Mouse (Mus musculus): ENCODE measurements around the gene Dnali1.

The Dnali1 gene

GRCm38 (mm10) chr4:125065517-125066307 is at the start of gene Dnali1:
Gene Dnali1, minus strand, starts transcription at chr4:125065703.
- peak; percentile 80 for DNase-seq (ENCODE audit: low spot score)

DNA sequence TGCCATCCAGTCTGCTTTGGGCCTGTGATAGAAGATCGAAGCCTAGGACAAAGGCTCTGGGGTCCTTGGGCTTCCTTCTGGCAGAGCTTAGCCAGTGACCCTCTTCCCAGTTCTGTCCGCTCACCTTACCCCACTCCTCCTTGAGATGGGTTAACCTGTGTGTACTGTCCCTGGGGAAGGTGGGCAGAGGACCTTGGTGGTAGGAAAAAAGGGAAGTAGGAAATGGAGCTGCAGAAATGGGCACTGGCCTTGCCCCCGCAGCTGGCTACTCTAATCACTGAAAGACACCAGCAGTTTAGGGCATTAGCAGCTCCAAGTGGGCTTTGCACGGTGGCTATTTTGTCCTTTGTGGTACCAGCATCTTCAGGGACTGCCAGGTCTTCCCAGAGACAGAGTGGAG is 49.6 kb upstream of the Dnali1 start:
- peak; percentile 38 for DNase-seq (ENCODE audit: low spot score)

- peak; percentile 92 for DNase-seq (ENCODE audit: low spot score)
Measured at GRCm38 (mm10) chr4:125114638-125115037, 49.1 kb upstream of the Dnali1 start.

DNA sequence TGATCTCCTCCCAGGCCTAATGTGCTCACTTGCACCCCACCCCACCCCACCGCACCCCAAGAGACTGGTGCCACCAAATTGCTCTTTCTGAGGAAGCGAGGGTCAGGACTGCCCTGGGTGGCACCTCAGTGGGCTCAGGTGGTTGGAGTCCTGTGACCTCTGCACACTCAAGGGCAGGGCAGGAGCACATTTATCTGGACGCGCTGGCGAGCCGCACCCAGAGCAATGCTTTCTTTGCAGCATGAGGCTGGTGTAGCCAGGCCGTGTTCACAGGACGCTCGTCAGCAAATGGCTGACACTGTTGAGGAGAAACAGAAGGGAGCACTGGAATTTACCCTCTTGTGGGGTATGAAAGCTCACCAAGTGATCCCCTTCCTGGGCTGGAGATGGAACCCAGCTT is 39.9 kb upstream of the Dnali1 start:
- DNase-seq (ENCODE audit: low spot score): no peak

DNA sequence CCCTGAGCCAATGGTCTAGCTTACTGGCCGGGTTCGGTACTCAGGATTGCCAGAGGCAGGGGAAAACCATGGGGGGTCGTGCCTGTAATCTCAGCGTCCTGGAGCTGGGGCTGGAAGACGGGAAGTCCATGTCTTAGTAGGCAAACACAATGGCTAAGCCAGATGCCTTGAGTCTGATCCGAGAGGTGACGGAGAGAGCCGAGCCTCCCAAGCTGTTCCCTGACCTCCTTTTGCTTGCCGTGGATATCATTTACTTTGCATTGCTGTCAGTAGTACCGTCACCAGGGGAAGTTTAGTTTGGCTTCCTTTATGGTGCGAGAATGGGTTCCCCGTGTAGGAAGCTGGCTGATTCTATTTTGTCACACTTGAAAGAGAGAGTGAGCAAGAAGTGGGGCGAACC is 35.8 kb upstream of the Dnali1 start:
- no peak for DNase-seq (ENCODE audit: low spot score)

GRCm38 (mm10) chr4:125099458-125099857 is 34.0 kb upstream of the Dnali1 start:
- peak; percentile 93 for DNase-seq (ENCODE audit: low spot score)

GRCm38 (mm10) chr4:125097412-125097811 is 31.9 kb upstream of the Dnali1 start:
- no peak for DNase-seq (ENCODE audit: low spot score)

DNA sequence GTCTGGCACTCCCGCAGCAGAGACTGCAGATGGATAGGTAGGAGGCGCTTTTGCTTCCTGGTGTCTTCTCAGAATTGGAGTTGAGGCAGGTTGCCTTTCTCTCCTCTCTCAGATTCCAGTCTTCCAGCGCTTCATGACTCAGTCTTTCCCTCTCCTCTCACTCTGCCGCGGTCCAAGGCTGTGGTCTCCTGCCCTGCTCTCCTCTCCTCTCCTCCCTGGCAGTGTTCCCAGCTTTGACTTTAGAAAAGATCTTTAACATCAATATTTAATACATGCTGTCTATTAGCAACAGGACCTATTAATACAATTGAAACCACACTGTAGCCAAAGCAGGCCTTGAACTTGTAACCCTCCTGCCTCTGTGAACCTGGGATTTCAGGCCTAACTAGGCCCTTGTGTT is 30.6 kb upstream of the Dnali1 start:
- DNase-seq (ENCODE audit: low spot score): no peak

DNA sequence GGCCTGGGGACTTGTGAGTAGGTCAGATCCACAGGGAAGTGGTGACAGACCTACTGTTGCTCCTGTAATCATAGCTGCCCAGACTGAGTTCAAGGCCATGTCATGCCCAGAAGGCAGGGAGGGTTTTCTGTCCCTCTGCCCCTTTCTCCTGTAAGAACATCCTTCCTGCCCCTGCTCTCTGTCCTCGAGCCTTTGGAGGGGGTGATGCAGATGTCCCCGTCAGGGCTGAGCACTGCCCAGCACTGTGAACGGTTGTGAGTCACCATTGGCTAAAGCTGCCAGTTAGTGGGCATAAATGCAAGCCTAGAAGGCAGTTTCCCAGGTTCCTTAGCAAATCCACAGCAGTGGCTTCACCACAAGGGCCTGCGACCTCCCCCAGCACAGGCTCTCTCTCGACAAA is 27.5 kb upstream of the Dnali1 start:
- DNase-seq (ENCODE audit: low spot score): no peak

- DNase-seq (ENCODE audit: low spot score): peak; percentile 86
Measured at GRCm38 (mm10) chr4:125085346-125085841, 19.9 kb upstream of the Dnali1 start.

- peak; percentile 95 for DNase-seq (ENCODE audit: low spot score)
Measured at GRCm38 (mm10) chr4:125084403-125085345, 19.2 kb upstream of the Dnali1 start, which contains the start of gene Meaf6. Gene Meaf6, plus strand, starts transcription at chr4:125085134.

DNA sequence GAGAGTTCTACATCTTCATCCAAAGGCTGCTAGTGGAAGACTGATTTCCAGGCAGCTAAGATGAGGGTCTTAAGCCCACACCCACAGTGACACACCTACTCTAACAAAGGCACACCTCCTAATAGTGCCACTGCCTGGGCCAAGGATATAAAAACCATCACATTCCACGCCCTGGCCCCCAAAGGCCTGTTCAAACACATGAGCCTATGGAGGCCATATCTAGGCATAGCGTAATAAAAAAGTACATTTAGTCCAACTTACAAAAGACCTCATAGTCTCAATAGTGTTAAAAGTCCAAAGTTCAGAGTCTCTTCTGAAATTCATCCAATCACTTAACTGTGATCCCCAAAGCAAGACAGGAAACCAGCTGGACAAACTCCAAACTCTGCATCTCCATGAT is 13.2 kb upstream of the Dnali1 start:
- no peak for DNase-seq (ENCODE audit: low spot score)

DNA sequence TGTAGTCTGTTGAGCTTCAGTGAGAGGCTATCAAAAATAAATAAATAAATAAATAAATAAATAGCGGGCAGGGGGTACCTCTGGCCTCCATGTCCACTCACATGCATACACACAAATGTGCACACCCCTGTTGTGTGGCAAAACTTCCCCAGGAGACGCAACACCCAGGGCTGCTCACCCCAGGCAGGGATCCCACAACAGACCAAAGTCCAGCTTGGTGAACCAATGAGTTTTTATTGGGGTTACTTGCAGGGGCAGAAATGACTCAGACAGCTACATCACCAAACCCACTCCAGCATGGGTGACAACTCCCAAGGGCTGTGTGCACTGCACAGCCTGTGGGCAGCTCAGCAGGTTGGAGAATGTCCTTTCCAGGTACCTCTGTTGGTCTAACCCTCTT is 12.2 kb upstream of the Dnali1 start:
- DNase-seq (ENCODE audit: low spot score): no peak

DNA sequence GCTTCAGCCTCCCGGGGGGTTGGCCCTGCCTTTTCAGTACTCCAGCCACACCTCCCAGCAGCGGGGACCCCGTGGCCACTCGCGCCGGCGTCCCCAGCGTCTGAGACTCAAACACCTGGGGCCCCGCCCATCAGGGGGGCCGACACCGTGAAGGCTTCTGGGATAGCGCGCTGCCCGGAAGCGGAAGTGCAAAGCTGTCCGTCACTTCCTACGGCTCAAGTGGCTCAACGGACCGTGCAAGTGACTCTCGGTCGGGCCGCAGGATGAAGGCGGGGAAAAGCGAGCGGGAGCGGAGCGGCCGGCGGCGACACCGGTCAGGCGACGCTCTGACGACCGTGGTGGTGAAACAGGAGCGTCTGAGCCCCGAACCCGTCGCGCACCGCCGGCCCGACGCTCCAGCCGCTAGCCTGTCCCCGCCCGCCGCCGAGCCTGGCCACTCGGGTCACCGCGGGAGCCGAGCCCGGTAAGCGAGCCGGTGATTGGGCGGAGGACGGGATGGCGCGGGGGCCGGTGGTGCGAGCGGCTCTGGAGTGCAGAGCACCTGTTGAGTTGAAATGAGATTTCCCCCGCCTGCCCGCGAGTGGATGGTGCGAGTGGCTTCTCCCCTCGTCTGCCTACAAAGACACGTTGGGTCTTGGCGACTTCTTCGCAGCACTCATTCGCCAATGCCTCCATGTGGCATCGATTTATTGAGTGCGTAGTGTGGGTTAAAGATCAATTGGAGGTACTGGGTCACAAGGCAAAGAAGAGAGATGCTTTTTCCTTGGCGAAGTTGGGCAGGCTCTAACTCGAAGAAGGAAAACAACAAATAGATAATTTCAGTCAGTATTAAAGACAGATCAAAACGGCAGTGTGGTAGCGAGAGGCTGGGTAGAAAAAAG is 1.2 kb upstream of the Dnali1 start, which contains the start of gene Snip1:
Gene Snip1, plus strand, starts transcription at position 183 of the 881 bp plus-strand sequence.
- DNase-seq (ENCODE audit: low spot score): peak; percentile 95

DNA sequence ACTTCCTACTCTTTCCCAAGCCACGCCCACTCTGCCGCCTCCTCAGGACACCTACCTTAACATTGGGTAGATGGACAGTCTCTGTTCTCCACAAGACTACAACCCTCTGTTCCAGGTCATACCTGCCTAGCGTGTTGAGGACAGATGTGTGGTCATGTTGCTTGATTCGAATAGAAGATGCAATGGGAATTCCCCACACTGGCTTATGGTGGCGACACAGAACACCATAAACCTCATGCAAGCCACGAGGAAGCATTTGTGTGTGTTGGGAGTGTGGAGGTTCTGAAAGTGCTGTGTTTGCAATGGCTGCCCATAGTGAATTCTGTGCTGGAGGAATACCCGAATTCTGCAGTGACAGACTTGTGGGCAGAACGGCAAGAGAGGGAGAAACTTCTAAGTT is 1.7 kb downstream of the Dnali1 start:
- no peak for DNase-seq (ENCODE audit: low spot score)

- peak; percentile 79 for DNase-seq (ENCODE audit: low spot score)
Measured at GRCm38 (mm10) chr4:125059025-125059424, 6.5 kb downstream of the Dnali1 start.

DNA sequence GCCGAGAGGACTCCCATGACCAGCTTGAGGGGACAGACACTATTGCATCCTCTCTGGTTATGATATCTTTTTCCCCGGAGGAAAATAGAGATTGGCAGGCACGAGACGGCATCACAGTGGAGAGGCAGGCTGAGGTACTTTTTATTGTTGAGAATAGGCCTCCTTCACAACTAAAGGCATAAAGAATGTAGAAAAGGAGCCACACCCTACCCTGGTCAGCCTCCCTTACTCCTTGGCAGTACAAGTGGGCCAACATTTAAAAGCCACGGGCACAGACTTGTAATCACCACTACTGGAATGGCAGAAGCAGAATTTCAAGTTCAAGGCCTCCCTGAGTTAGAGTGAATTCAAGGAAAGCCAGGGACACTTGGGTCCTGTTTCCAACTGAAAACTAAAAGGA is 7.5 kb downstream of the Dnali1 start:
- no peak for DNase-seq (ENCODE audit: low spot score)

DNA sequence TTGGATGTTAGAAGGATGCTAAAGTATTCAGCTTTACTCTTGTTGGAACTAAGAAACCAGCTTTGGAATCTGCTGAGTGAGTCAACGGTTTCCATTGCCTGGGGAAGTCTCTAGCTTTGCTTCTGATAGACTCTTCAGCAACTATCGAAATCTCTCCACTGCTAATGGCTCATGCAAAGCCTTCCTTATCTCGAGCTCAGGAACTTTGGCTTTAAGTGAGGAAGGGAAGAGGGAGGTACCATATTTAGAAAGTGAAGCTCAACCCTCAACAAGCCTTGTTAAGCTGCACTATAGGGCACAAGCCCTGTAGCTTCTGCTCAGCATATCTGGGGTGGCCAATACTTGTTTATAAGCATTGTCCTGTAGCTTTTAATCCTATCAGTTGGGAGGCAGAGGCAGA is 8.2 kb downstream of the Dnali1 start:
- no peak for DNase-seq (ENCODE audit: low spot score)

DNA sequence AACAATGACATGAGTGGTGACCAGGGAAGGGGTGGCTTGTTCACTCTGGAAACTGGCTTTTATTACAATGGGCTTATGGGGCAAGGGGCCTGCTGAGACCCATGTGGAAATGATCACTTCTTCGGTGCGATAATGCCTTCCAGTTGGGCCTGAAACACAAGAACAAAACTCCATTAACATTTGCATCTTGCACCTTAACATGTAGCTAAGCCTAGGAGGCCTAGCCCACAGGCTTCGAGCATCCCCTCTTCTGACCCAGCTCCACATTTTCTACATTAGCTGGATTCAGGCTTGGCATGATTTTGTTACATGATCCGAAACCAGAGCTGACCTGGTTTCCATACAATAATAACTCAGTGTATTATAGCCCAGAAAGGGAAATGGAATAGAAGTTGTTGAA is 9.0 kb downstream of the Dnali1 start:
- DNase-seq (ENCODE audit: low spot score): no peak

GRCm38 (mm10) chr4:125055385-125055784 is 10.1 kb downstream of the Dnali1 start:
- DNase-seq (ENCODE audit: low spot score): no peak

DNA sequence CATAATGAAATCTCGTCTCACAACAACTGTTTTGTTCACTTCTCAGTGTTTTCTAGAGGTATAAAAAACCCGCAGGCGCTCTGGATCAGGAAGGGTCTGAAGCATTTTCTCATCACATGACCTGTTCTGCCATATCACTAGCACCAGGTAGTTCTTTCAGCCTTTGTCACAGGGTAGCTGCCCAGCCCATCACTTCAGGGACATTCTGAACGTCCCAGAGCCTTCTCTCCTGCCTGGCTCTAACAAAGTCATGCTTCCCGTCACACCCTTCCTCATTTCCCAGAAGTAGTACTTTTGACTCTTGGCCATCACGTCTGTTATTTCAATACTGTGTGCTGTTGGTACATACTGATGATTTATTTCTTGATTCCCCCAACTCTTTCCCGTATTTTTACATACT is 21.0 kb downstream of the Dnali1 start:
- no peak for DNase-seq (ENCODE audit: low spot score)

DNA sequence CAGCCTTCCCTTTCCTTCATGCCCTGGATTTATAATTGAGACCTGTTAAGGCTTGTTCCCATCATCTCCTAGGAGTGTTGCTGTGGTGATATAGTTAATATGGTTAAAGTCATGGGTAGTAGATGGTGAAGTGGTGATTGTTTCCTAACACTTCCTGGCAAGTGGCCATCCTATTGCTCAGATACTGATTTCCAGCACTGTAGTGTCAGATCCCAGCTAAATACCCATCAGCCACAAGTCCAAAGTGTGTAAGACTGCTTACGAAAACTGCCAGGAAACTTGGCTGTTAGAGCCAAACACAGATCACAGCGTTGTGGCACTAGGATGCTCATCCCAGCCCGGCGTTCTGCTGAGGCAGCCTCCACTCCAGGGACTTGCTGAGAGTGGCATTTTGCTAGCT is 31.2 kb downstream of the Dnali1 start:
- DNase-seq (ENCODE audit: low spot score): no peak

Measured in testis, postnatal 10 days (tissue).